Mouse (Mus musculus) embryonic fibroblast, embryonic 13.5 days (primary cell): ENCODE results near the gene Unc5c.

Experiments used
- CTCF ChIP-seq: IDR thresholded peaks from 2 replicates; pipeline ENCODE4 v1.5.1; 2011; ENCODE audit warnings: mild to moderate bottlenecking, control low read depth, low read length, moderate library complexity, borderline replicate concordance; ENCODE audit not compliant: insufficient read depth
- POLR2A ChIP-seq: IDR thresholded peaks from 2 replicates; pipeline ENCODE4 v1.6.1; 2011; ENCODE audit warnings: low read depth, mild to moderate bottlenecking, control low read depth, low read length, moderate library complexity

DNA sequence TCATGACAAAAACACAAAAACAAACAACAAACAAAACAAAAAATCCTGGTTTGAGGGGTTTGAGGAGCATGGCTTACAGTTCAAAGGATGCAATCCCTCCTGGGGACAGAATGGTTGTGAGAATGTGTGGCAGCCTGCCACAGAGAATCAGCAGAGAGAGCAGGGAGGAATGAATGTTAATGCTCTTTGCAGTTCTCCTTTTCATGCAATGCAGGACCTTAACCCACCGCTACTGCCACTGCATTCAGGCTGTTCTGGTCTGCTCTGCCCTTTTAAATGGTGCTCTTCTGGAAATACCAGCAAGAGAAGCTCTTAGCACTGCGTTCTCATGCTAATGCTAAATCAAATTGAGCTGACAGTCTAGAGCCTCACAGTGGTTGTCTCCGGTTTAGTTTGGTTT lies 130.1 kb downstream of the Unc5c start:
- TF ChIP-seq CTCF: no peak
- no peak for TF ChIP-seq POLR2A
